Mouse (Mus musculus) liver, postnatal 0 days (tissue): Measurements from ENCODE around the gene Actr5. TPM values are rescaled to one million over a fixed set of nuclear protein-coding genes. Genes with fewer than 3 reads are reported as not detected.

Experiments
- ATAC-seq: fragments of 200-750 bp; cut with Nextera tagmentation; 2 replicates; pipeline ENCODE4 v1.8.0; 2017; ENCODE audit warnings: mild to moderate bottlenecking, moderate library complexity
- DNase-seq: peaks from one replicate; pipeline ENCODE4 v3.0.0-alpha.2; 2016
- H3K27ac ChIP-seq: fragments of 300-500 bp; sonication (generic); 2 replicates; pipeline ENCODE4 v1.5.1; 2014; ENCODE audit warnings: antibody characterized with exemption, moderate library complexity, mild to moderate bottlenecking, low read depth
- H3K27me3 ChIP-seq: fragments of 300-500 bp; sonication (generic); 2 replicates; pipeline ENCODE4 v1.6.1; 2014; ENCODE audit warnings: low read length, control low read depth, mixed read lengths; ENCODE audit not compliant: insufficient read depth
- H3K36me3 ChIP-seq: fragments of 300-500 bp; sonication (generic); replicated peaks from 2 replicates; pipeline ENCODE4 v1.6.1; 2014; ENCODE audit warnings: mild to moderate bottlenecking, control low read depth, low read length, moderate library complexity, mixed read lengths; ENCODE audit not compliant: insufficient read depth
- H3K4me1 ChIP-seq: fragments of 300-500 bp; sonication (generic); 2 replicates; pipeline ENCODE4 v1.6.1; 2014; ENCODE audit warnings: antibody characterized with exemption, mild to moderate bottlenecking, control low read depth; ENCODE audit not compliant: insufficient read depth
- H3K4me2 ChIP-seq: fragments of 300-500 bp; sonication (generic); 2 replicates; pipeline ENCODE4 v1.6.1; 2014; ENCODE audit warnings: low read depth, mild to moderate bottlenecking, low read length, moderate library complexity, mixed read lengths
- H3K4me3 ChIP-seq: fragments of 300-500 bp; sonication (generic); 2 replicates; pipeline ENCODE4 v1.5.1; 2014; ENCODE audit warnings: low read depth, low read length
- H3K9ac ChIP-seq: fragments of 300-500 bp; sonication (generic); replicated peaks from 2 replicates; pipeline ENCODE4 v1.6.1; 2014; ENCODE audit warnings: mild to moderate bottlenecking, moderate library complexity
- H3K9me3 ChIP-seq: fragments of 300-500 bp; sonication (generic); 2 replicates; pipeline ENCODE4 v1.6.1; 2016; ENCODE audit warnings: mild to moderate bottlenecking, control low read depth, low read length, mixed read lengths
- CTCF ChIP-seq: sonication (generic); IDR thresholded peaks from 2 replicates; pipeline ENCODE4 v1.5.1; 2016; ENCODE audit warnings: antibody characterized with exemption, low read depth
- EP300 ChIP-seq: IDR thresholded peaks from 2 replicates; pipeline ENCODE4 v1.6.1; 2016; ENCODE audit warnings: antibody characterized with exemption, low read depth, mild to moderate bottlenecking
- WGBS: fragments of 180-500 bp; shearing (Covaris S2); extraction: QIAGEN DNeasy Blood & Tissue Kit; methylation state at CpG from one replicate; pipeline ENCODE4 v1.1.7; 2014; ENCODE audit not compliant: insufficient replicate concordance; 5-methylcytosine and 5-hydroxymethylcytosine counted together
- polyA plus RNA-seq: library from polyadenylated mRNA; unstranded; fragments of >200 nt; fragmentation: Nextera tagmentation; extraction: Ambion mirVana; gene quantifications from 2 replicates; pipeline ENCODE4 v1.2.1, GENCODE M21; 2015

The Actr5 gene
- polyA plus RNA-seq, 1 experiment from 2014 or later = 2.8 TPM

DNA sequence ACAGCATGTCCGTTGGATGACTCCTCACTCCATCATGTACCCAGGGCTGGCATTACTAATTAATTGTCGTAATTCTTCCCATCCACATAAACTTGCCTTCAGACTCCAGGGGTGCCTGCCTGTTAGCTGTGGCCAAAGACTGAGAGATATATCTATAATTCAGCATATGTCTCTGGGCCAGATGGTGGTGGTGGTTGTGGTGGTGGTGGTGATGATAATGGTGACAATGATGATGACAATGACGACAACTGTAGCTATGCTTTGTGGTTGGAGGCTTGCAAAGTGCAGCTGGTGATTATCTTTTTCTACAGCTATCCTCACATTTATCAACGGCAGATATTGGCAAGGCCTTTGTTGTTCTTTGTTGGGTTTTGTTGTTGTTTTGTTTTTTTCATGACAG lies 31.3 kb upstream of the Actr5 start:
- H3K36me3 ChIP-seq = no peaks in the 10 kb centered on the region
- 61% methylated on average over 4 of the region's 4 CpGs for WGBS
- no peak for DNase-seq
- H3K27ac ChIP-seq = no peak overlapping the region
- H3K4me3 ChIP-seq = no peak overlapping the region
- no peak for ATAC-seq
- TF ChIP-seq EP300 (no peak), CTCF (no peak)
- peaks cover 10% of the 10 kb centered on the region; the same call in 1 of the 2 replicates for H3K27me3 ChIP-seq
- no peak overlapping the region for H3K9ac ChIP-seq
- no peaks in the 10 kb centered on the region for H3K9me3 ChIP-seq
- no peak overlapping the region for H3K4me2 ChIP-seq
- no peaks in the 10 kb centered on the region for H3K4me1 ChIP-seq

- TF ChIP-seq EP300 (no peak), CTCF (no peak)
- Histone ChIP-seq H3K27me3 (peaks cover 10% of the 10 kb centered on the region; the same call in 1 of the 2 replicates), H3K9me3 (no peaks in the 10 kb centered on the region), H3K36me3 (no peaks in the 10 kb centered on the region), H3K4me1 (no peaks in the 10 kb centered on the region), H3K27ac (no peak overlapping the region), H3K4me3 (no peak overlapping the region), H3K4me2 (no peak overlapping the region), H3K9ac (no peak overlapping the region)
- DNase-seq (peak; percentile 23), ATAC-seq (no peak)
- WGBS = 1% methylated on average over 12 of the region's 12 CpGs
Measured at GRCm38 (mm10) chr2:158595103-158595502, 29.6 kb upstream of the Actr5 start.

GRCm38 (mm10) chr2:158595577-158595976 lies 29.1 kb upstream of the Actr5 start:
- Histone ChIP-seq H3K27me3 (peaks cover 10% of the 10 kb centered on the region; the same call in 1 of the 2 replicates), H3K4me1 (no peaks in the 10 kb centered on the region), H3K9ac (no peak overlapping the region), H3K27ac (no peak overlapping the region), H3K36me3 (no peaks in the 10 kb centered on the region), H3K4me2 (no peak overlapping the region), H3K4me3 (no peak overlapping the region), H3K9me3 (no peaks in the 10 kb centered on the region)
- TF ChIP-seq CTCF (no peak), EP300 (no peak)
- ATAC-seq (no peak), DNase-seq (no peak)
- WGBS = 35% methylated on average over 7 of the region's 7 CpGs

DNA sequence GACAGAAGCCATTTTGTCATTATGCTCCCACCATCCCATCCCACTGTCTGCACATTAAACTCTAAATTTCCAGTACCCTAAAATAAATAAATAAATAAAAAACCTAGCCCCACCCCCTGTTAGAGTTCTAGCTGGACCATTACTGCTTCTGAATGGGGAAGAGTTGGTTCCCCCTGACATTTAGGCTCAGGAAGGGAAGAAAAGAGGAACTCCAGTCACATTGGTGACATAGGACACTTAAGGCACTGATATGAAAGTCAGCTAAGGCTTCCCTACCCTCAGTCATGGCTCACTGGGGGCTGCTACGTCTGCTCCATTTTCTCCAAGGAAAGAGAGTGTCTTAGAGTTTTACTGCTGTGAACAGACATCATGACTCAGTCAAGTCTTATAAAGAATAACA lies 27.9 kb upstream of the Actr5 start:
- ATAC-seq = no peak
- H3K27me3 ChIP-seq = peaks cover 13% of the 10 kb centered on the region
- no peak for TF ChIP-seq CTCF
- no peak for TF ChIP-seq EP300

GRCm38 (mm10) chr2:158600517-158600916 lies 24.2 kb upstream of the Actr5 start:
- H3K4me2 ChIP-seq = no peak overlapping the region
- H3K9me3 ChIP-seq = no peaks in the 10 kb centered on the region
- TF ChIP-seq CTCF (no peak), EP300 (no peak)
- H3K4me3 ChIP-seq = no peak overlapping the region
- H3K27me3 ChIP-seq = peaks cover 14% of the 10 kb centered on the region
- DNase-seq (no peak), ATAC-seq (no peak)
- H3K27ac ChIP-seq = no peak overlapping the region
- H3K4me1 ChIP-seq = peaks cover 2% of the 10 kb centered on the region; the same call in 1 of the 2 replicates
- H3K36me3 ChIP-seq = no peaks in the 10 kb centered on the region
- WGBS = 17% methylated on average over 3 of the region's 3 CpGs
- no peak overlapping the region for H3K9ac ChIP-seq

More for the DNA sequence above, 27.9 kb upstream of the Actr5 start:
- Histone ChIP-seq H3K4me2 (no peak overlapping the region), H3K27ac (no peak overlapping the region), H3K36me3 (no peaks in the 10 kb centered on the region), H3K4me1 (no peaks in the 10 kb centered on the region), H3K9ac (no peak overlapping the region), H3K4me3 (no peak overlapping the region), H3K9me3 (no peaks in the 10 kb centered on the region)
- WGBS = 25% methylated on average over 1 of the region's 1 CpGs
- no peak for DNase-seq

GRCm38 (mm10) chr2:158601326-158601725 lies 23.4 kb upstream of the Actr5 start:
- no peaks in the 10 kb centered on the region for H3K36me3 ChIP-seq
- ATAC-seq = no peak
- no peak for DNase-seq
- H3K27me3 ChIP-seq = peaks cover 10% of the 10 kb centered on the region
- 52% methylated on average over 1 of the region's 1 CpGs for whole genome bisulfite sequencing
- H3K27ac ChIP-seq = no peak overlapping the region
- no peak overlapping the region for H3K9ac ChIP-seq
- H3K9me3 ChIP-seq = no peaks in the 10 kb centered on the region
- no peak overlapping the region for H3K4me3 ChIP-seq
- TF ChIP-seq CTCF (no peak), EP300 (no peak)
- no peak overlapping the region for H3K4me2 ChIP-seq
- H3K4me1 ChIP-seq = peaks cover 5% of the 10 kb centered on the region; the same call in 1 of the 2 replicates

DNA sequence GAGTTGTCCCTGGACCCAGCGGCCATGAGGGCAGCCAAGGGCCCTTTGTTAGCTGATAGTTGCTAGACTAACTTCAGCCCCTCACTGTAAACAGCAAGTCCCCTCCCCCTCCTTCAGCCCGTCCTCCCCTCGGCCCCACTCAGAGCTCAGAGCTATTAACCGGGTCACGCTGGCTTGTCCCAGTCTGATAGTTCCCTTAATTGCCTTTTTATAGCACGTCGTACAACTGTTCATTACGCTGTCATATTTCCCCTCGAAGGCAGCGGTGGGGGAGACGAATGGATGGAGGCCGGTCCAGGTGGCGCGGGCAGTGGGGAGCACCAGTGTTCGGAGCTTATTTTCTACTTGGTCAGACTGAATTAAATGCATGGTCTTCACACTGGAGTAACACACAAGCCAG lies 22.0 kb upstream of the Actr5 start:
- Histone ChIP-seq H3K27ac (no peak overlapping the region), H3K36me3 (no peaks in the 10 kb centered on the region), H3K4me2 (no peak overlapping the region), H3K9me3 (no peaks in the 10 kb centered on the region), H3K27me3 (peaks cover 19% of the 10 kb centered on the region), H3K4me1 (peaks cover 5% of the 10 kb centered on the region; the same call in 1 of the 2 replicates), H3K9ac (no peak overlapping the region), H3K4me3 (no peak overlapping the region)
- TF ChIP-seq CTCF (no peak), EP300 (no peak)
- DNase-seq (no peak), ATAC-seq (no peak)
- 27% methylated on average over 15 of the region's 15 CpGs for WGBS
